Mouse (Mus musculus) neutrophil, adult 5-6 weeks (primary cell): ENCODE data around the gene Foxa1. TPM values are rescaled to one million over a fixed set of nuclear protein-coding genes. Genes with fewer than 3 reads are reported as not detected.

ENCODE experiments used
- ATAC-seq: fragments of 151-379, 151-347 bp; 2 replicates; pipeline ENCODE4 v1.8.0; 2017; ENCODE audit warnings: mild to moderate bottlenecking, moderate TSS enrichment; ENCODE audit not compliant: insufficient number of reproducible peaks, poor library complexity, low FRiP score, severe bottlenecking; ENCODE audit errors: extremely low read depth
- total RNA-seq: library from RNA; stranded (forward); fragments of 200-1000 nt; gene quantifications from 2 replicates; pipeline ENCODE4 v1.2.3, GENCODE M21; 2017

Gene Foxa1
- total RNA-seq, 1 experiment from 2014 or later, result not detected

DNA sequence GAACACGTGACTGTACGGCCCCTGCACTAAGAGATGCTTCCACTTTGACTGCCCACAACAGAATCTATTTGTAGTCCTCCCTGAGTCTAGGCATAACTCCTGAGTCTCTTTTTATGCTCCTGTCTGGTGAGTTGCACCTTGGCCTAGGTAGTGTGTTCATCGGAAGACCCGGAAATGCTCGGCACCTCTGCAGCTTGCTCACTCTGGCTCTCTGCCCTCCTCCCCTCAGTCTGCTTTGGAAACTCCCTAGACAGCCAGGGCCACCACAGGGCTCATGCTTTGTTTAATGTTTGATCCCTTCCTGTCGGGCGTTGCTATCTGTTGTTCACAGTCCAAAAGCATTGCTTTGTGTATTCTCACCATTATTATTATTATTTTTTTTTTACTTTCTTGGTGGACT lies 41.4 kb downstream of the Foxa1 start:
- no peak for ATAC-seq

DNA sequence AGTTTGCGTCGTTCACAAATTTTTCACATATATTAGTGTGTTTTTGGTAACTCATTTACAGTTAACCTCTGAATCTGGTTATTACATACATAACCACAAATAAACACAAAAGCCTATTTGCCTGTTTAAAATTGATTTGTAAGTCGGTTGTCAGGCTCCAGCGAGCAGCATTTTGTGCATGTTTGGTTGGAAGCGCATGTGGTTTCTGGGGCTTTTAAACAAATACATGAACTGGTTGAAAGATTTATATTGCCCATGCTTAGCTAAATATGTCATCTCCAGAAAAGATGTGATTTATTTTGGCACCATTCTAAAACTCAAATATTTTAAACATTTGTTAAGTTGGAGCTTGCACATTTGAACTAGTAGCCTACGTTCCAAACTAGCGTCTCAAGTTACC lies 46.5 kb downstream of the Foxa1 start:
- ATAC-seq, result no peak

DNA sequence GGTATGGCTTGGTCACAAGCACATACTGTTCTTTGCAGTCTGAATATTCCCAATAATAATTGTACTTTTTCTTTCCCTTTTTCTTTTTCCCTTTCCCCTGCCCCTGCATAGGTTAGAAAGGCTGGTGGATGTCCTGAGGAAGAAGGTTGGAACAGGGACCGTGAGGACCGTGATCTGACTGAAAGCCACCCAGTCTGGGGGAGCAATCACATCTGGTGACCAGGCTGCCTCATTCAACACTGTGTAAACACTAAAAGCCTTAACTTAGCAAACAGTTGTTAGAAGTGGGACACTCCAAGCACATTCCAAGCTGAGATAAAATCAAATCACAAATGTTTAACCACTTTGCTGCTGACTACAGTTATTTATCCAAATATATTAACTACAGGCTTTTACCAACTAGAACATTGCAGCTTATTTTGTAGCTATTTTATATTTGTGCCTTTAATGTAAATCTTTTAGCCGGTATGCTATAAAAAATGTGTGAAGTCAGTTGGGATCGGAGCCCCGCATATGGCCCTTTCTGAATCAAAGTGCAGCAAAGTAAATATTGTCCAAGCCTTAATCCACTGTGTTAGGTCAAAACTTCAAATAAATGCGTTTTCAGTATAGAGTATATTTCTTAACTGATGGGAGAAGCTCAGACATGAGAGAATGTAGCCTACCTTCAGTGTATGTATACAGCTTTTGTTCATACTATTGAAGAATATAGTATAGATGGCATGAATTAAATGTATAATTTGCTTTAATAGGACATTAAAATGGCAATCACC lies 50.2 kb downstream of the Foxa1 start:
- ATAC-seq, result no peak

Other genes starting within 250 kb of the Foxa1 start
- not detected in 2 replicates for gene Ttc6, start 17.2 kb upstream of the Foxa1 start, total RNA-seq